Mouse (Mus musculus) cortical plate, adult 2 months (tissue): ENCODE measurements around the gene Ifi202b.
"Not testable (repeated sequence)": the region's sequence is repeated elsewhere in the genome, so short reads cannot be mapped to it uniquely, and the experiment has no call there.

Source experiments
- CTCF ChIP-seq: fragments of 200-500 bp; IDR thresholded peaks from 2 replicates; pipeline ENCODE4 v1.5.1; 2011; ENCODE audit warnings: mild to moderate bottlenecking, control low read depth, low read length; ENCODE audit not compliant: insufficient read depth; ENCODE audit errors: extremely low read depth
- POLR2A ChIP-seq: fragments of 200-500 bp; IDR thresholded peaks from 2 replicates; pipeline ENCODE4 v1.6.1; 2011; ENCODE audit warnings: mild to moderate bottlenecking, low read length, control low read depth; ENCODE audit not compliant: insufficient read depth; ENCODE audit errors: extremely low read depth

DNA sequence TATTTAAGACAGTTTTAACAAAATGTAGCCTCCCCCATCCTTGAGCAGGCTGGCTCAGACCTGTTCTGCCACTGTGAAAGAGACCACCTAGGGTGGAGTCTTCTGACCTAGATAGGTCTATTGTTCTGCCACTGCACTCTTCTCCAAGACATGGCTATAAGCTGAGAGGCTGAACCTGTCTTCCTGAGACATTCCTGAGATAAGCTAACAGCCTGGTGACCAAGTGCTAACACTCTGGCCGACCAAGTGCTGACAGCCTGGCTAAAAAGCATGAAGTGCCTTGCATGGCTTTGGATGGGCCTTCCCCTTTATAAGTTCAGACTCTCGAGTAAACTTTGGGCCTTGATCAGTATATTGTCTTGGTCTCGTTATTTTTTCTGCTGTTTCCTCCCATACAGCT is 1.5 kb downstream of the Ifi202b start:
- not testable (repeated sequence) for TF ChIP-seq CTCF, POLR2A
